Mouse (Mus musculus) embryo, embryonic 10.5 days (tissue): ENCODE results near the gene Fgfr2.

Experiments
- DNase-seq: peaks from one replicate; pipeline ENCODE4 v3.0.0-alpha.2; 2015; ENCODE audit warnings: low spot score

Gene Fgfr2

DNA sequence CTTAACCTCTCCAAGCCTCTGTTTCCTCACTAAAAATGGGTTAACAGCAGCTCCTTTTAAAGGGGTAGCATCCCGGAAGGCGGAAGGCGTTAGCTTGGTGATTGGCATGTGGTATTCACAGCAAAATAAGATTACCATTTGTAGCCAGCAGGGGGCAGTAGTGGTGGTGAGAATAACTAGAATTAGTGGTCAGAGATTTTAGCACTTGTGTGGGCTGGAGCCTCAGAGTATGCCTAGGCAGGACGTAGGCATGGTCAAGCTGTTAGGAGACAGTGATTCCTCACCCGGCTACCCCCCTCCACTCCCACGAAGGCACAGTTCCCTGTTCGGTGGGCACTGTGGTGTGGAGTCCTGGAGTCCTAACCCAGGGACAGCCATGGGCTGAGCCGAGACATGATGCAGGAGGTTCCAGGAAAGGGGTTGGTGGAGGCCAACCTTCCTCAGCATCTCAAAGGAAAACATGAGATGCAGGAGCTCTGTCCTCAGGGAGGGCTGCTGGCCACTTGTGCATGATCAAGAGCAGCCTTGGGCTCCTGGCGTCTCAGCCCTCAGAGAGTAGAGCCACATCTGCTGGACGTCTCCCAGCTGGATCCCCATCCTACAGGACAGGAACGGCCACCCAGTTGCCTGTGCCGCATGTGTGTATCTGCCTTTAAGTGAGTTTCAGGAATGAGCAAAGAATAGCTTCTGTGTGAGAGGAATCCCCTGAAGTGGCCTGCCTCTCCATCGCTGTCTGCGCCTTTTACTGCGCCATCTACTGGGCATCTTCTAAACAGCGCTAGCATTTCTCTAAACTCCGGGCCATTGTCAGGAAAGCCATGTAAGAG lies 2360.9 kb downstream of the Fgfr2 start:
- peak; percentile 91 for DNase-seq

- DNase-seq, result no peak
Measured at GRCm38 (mm10) chr7:130757326-130757865, 2365.8 kb downstream of the Fgfr2 start.

DNA sequence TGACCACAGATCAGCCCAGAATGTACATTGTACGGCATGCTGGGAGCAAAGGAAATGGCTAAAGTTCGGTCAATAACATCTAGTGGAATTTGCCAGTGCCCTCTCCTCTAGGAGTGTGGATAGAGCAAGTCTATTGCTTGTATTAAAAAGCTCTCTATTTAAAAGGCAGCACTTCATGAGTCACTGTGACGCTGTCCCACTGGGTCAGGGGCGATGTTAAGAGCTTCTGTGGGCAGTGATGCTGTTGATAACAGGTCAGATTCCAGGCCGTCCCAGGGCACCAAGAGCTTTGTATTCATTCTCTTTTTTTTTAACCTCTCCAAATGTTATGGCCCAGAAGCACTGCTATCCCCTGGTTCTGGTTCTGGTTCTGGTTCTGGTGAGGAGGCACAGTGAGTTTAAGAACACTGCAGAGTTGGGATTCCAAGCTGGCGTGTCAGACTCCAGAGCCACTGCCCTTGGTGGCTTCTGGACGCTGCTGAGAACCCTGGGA lies 2366.8 kb downstream of the Fgfr2 start:
- DNase-seq, result no peak

- DNase-seq, result peak; percentile 43
Measured at GRCm38 (mm10) chr7:130754790-130755189, 2368.4 kb downstream of the Fgfr2 start.

DNA sequence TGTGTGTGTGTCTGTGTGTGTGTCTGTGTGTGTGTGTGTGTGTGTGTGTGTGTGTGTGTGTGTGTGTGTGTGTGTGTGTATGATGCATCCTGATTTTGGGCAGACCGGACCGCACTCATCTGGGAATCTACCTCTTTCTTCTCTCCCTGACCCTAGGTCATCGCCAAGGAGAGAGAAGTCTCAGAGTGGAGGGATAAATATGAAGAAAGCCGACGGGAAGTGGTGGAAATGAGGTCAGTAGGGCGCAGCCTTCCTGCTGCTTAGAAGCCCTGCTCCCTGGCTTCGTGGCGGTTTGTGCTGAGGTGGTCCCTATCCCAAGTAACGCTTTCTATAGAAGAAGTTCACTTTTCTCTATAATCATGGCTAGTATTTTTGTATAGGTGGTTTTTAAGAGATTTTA lies 2371.5 kb downstream of the Fgfr2 start:
- DNase-seq, result peak; percentile 51

DNA sequence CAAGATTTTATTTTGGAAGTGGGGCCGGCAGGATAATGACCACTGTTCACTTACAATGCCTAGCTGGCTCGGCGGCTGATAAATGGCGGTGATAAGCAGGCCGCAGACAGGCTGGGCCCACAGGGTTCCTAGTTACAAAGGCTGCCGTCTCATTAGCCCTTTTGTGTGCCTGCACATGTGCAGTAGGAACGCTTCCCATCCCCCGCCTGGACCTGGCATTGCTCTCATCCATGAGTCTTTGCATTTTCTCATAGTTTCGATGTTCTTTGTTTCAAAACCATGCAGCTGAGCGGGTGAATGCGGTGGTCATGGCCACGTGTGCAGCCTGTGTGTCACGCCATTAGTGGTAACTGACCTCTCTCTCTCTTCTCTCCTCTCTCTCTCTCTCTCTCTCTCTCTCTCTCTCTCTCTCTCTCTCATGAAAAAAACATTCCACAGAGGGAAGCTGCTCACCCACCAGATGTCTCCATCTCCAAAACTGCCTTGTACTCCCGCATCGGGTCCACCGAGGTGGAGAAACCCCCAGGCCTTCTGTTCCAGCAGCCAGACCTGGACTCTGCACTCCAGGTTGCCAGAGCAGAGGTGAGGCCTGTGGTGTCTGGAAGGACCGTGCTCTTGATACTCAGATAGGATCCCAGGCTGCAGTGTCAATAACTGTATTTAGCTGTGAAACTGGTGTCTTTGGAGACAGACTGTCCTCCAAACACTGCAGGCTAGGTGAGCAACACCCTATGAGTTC lies 2372.2 kb downstream of the Fgfr2 start:
- peak; percentile 86 for DNase-seq

GRCm38 (mm10) chr7:130749165-130749564 lies 2374.0 kb downstream of the Fgfr2 start:
- no peak for DNase-seq

GRCm38 (mm10) chr7:130743239-130744025 lies 2379.7 kb downstream of the Fgfr2 start:
- DNase-seq, result no peak

DNA sequence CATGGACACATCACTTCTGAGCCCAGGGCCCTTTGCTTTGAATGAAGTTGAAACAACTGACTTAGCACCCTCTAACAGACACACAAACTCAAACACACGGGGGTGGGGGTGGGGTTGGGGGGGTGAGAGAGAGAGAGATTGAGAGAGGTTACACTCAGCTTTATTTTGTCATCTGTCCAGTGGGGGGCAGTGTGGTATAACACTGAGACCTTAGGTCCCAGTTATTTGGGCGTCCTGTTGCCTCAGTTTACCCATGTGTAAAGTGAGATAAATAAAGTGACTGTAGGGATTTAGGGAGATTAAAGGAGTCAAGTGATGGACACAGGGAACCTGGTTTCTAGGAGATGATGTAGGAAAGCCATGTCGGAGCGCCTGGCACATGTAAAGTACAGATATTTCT lies 2382.1 kb downstream of the Fgfr2 start:
- no peak for DNase-seq

GRCm38 (mm10) chr7:130734195-130734787 lies 2388.9 kb downstream of the Fgfr2 start:
- no peak for DNase-seq

GRCm38 (mm10) chr7:130733423-130733822 lies 2389.7 kb downstream of the Fgfr2 start:
- DNase-seq, result no peak

- no peak for DNase-seq
Measured at GRCm38 (mm10) chr7:130732908-130733307, 2390.2 kb downstream of the Fgfr2 start.

DNA sequence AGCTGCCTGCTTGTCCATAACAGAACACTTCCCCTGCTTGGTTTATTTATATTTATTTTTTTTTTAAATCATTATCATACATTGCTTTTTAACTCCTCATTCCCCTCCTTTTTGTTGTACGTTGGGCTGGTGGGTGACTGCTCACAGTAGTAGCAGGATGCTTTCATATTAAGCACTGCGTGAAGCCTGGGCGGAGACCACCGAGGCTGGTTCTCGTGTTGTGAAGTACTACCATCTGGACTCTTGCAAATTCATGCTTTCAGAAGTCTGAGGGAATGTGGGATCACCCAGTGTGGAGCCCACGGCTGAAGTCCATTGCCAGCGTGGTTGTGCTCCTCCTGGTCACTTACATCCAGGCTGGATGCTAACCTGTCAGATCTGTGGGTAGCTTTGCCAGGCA lies 2391.4 kb downstream of the Fgfr2 start:
- no peak for DNase-seq

DNA sequence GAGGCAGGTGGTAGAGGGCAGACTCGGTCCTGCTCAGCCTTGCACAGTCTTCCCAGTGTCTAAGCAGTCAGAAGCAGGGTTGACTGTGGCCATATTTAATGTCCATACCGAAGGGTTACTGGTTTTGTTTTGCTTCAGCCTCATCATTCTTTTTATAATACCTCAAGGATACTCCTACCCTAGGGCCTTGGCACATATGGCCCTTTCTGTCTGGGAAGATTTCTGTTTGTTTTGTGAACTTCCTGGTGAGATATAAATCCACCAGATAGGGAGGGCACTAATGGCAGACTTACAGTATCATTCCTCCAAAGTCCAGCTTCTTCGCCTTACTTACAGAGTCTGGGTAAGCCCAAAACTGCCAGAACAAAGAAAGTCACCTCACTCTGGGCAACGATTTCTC lies 2395.6 kb downstream of the Fgfr2 start:
- no peak for DNase-seq

GRCm38 (mm10) chr7:130726724-130727422 lies 2396.3 kb downstream of the Fgfr2 start:
- DNase-seq, result no peak

DNA sequence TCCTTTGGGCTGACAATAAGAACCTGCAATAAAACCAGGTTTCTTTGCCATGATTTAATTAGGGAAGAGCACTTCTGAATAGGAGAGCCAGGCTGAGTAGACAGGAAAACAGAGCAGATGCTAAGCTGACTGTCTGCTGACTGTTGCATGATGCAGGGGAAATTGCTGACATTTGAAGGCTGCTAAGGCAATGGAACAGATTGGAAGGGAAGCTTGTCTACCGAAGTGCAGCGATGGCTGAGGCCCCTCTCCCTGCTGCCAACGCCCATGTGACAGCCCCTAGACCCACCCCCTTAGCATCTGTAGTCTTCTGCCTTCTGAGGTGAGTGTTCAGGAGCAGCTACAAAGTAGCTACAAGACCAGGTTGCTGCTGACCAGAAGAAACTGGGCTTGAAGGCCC lies 2397.0 kb downstream of the Fgfr2 start:
- DNase-seq, result no peak

GRCm38 (mm10) chr7:130720646-130721335 lies 2402.4 kb downstream of the Fgfr2 start:
- no peak for DNase-seq

DNA sequence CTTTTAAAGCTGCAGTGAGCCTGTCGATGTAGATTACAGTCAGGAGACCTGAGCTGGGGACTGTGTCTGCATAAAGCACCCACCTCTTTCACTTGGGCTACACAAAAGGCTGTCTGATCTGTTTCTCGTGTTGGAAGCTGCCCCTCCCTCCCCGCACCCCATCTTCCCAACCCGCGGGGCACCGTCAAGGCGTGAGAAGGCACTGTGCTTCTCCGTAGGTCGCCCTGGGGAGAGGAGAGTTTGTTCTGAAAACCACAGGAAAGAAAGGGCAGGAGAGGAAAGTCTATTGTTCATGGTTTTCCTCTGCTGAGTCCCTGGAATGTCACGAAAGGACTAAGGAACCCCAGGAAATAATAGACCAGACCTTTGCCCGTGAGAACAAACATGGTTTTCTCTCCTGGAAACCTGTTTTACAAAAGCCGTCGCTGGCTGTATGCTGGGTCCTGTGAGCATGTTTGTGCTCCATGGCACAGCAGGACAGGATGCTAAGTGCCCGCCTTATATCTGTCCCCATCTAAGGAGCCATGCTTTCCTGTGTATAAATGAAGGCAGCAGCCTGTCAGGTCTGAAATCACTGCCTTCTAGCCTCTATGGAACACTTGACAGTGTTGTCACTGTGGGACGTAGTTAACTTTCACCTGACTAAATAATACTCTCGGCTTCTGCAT lies 2403.1 kb downstream of the Fgfr2 start:
- peak; percentile 15 for DNase-seq

- no peak for DNase-seq
Measured at GRCm38 (mm10) chr7:130716989-130717388, 2406.2 kb downstream of the Fgfr2 start.

- no peak for DNase-seq
Measured at GRCm38 (mm10) chr7:130716341-130716740, 2406.8 kb downstream of the Fgfr2 start.
